Mouse (Mus musculus): ENCODE data around the gene Lig3. TPM values are rescaled to one million over a fixed set of nuclear protein-coding genes. Genes with fewer than 3 reads are reported as not detected.

Gene Lig3
- polyA plus RNA-seq, 1 experiment: 10.4 TPM

DNA sequence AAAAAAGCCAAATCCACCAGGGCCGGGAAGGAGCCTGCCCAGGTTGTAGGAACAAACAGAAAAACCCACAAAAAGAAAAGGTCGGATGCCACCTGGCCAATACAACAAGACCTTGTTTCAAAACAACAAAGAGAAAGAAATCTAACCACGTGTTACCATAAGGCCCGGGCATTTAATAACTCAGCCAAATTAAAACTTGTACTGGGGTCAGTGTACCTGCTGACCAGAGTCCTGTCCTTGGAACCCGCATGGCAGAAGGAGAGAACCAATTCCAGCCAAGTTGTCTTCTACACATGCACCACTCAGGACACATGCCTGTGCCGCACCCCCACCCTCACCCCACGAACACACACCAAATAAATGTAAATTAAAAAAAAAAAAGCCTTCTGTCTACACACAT is 72.0 kb downstream of the Lig3 start:
- peaks cover 2% of the 10 kb centered on the region; the same call in 1 of the 2 replicates for H3K4me1 ChIP-seq (ENCODE audit: control insufficient read depth, insufficient read depth, low read length)
- H3K4me3 ChIP-seq (replicated peaks; ENCODE audit: extremely low read depth, low read depth, low read length): no peak overlapping the region
- TF ChIP-seq CTCF (IDR thresholded peaks at IDR 0.05; ENCODE audit: insufficient read depth, low read length): no peak
- no peak for TF ChIP-seq POLR2A (IDR thresholded peaks at IDR 0.05; ENCODE audit: borderline replicate concordance, extremely low read depth, low read depth, low read length)
- 85% methylated on average over 7 of the region's 7 CpGs for WGBS
- DNase-seq: no peak

Other genes with a start within 250 kb of the Lig3 start
- gene Cct6b, start 16.8 kb upstream of the Lig3 start, polyA plus RNA-seq (2012; rRNA removed): 0.11 and 0.24 TPM in 2 replicates
- gene Zfp830, start 16.8 kb upstream of the Lig3 start, polyA plus RNA-seq (2012; rRNA removed): 5.3 TPM in 2 replicates
- gene Rffl, start 90.1 kb downstream of the Lig3 start, polyA plus RNA-seq (2012; rRNA removed): 9.5 and 10.4 TPM in 2 replicates
- 9.3 and 11.7 TPM in 2 replicates for gene Rad51d, start 109.5 kb downstream of the Lig3 start, polyA plus RNA-seq (2012; rRNA removed)
- gene Fndc8, start 111.0 kb downstream of the Lig3 start, polyA plus RNA-seq (2012; rRNA removed): 0.08 and 0.11 TPM in 2 replicates
- 28.2 and 29.1 TPM in 2 replicates for gene Nle1, start 127.3 kb downstream of the Lig3 start, polyA plus RNA-seq (2012; rRNA removed)
- 19.0 and 20.0 TPM in 2 replicates for gene Unc45b, start 129.4 kb downstream of the Lig3 start, polyA plus RNA-seq (2012; rRNA removed)
- gene Slfn5, start 170.2 kb downstream of the Lig3 start, polyA plus RNA-seq (2012; rRNA removed): 14.3 and 25.1 TPM in 2 replicates
- gene Slfn9, start 210.7 kb downstream of the Lig3 start, polyA plus RNA-seq (2012; rRNA removed): 0.32 and 0.75 TPM in 2 replicates
- 0.20 and 0.60 TPM in 2 replicates for gene Slfn8, start 239.7 kb downstream of the Lig3 start, polyA plus RNA-seq (2012; rRNA removed)